Mouse (Mus musculus) ES-CJ7 (cell line): ENCODE data around the gene Disp1.

ENCODE experiments used
- DNase-seq: peaks from one replicate; pipeline ENCODE4 v3.0.0; 2011; ENCODE audit warnings: low read depth, low spot score

Gene Disp1

GRCm38 (mm10) chr1:183134427-183134826, 86.9 kb downstream of the Disp1 start:
- DNase-seq: no peak

- no peak for DNase-seq
These were observed 87.9 kb downstream of the Disp1 start for GRCm38 (mm10) chr1:183133440-183133839.

- DNase-seq: no peak
These were observed 94.1 kb downstream of the Disp1 start for GRCm38 (mm10) chr1:183127246-183127645.

- DNase-seq: no peak
These were observed 97.6 kb downstream of the Disp1 start for GRCm38 (mm10) chr1:183123725-183124124.

GRCm38 (mm10) chr1:183120341-183120923, 100.9 kb downstream of the Disp1 start:
- DNase-seq: no peak

- no peak for DNase-seq
These were observed 103.2 kb downstream of the Disp1 start for GRCm38 (mm10) chr1:183117827-183118825.

- no peak for DNase-seq
These were observed 104.1 kb downstream of the Disp1 start for GRCm38 (mm10) chr1:183116946-183117826.

- no peak for DNase-seq
These were observed 104.9 kb downstream of the Disp1 start for GRCm38 (mm10) chr1:183116441-183116840.

GRCm38 (mm10) chr1:183115076-183115475, 106.2 kb downstream of the Disp1 start:
- no peak for DNase-seq

- DNase-seq: no peak
These were observed 106.8 kb downstream of the Disp1 start for GRCm38 (mm10) chr1:183114554-183114953.

- DNase-seq: no peak
These were observed 107.8 kb downstream of the Disp1 start for GRCm38 (mm10) chr1:183113546-183113945.

- no peak for DNase-seq
These were observed 113.8 kb downstream of the Disp1 start for GRCm38 (mm10) chr1:183107476-183107875.

GRCm38 (mm10) chr1:183104696-183105095, 116.6 kb downstream of the Disp1 start:
- no peak for DNase-seq

- DNase-seq: no peak
These were observed 118.5 kb downstream of the Disp1 start for GRCm38 (mm10) chr1:183102775-183103174.

- no peak for DNase-seq
These were observed 119.2 kb downstream of the Disp1 start for GRCm38 (mm10) chr1:183102153-183102552.

- no peak for DNase-seq
These were observed 120.0 kb downstream of the Disp1 start for GRCm38 (mm10) chr1:183101371-183101770.

GRCm38 (mm10) chr1:183100245-183100644, 121.1 kb downstream of the Disp1 start:
- no peak for DNase-seq

- DNase-seq: no peak
These were observed 121.6 kb downstream of the Disp1 start for GRCm38 (mm10) chr1:183099686-183100085.

- DNase-seq: no peak
These were observed 123.7 kb downstream of the Disp1 start for GRCm38 (mm10) chr1:183097606-183098005.

GRCm38 (mm10) chr1:183095454-183096088, 125.8 kb downstream of the Disp1 start:
- peak; percentile 90 for DNase-seq

GRCm38 (mm10) chr1:183092296-183092695, 129.0 kb downstream of the Disp1 start:
- DNase-seq: no peak
